ENCODE assay signal across 9 mouse cellular contexts in the genomic region with DNA sequence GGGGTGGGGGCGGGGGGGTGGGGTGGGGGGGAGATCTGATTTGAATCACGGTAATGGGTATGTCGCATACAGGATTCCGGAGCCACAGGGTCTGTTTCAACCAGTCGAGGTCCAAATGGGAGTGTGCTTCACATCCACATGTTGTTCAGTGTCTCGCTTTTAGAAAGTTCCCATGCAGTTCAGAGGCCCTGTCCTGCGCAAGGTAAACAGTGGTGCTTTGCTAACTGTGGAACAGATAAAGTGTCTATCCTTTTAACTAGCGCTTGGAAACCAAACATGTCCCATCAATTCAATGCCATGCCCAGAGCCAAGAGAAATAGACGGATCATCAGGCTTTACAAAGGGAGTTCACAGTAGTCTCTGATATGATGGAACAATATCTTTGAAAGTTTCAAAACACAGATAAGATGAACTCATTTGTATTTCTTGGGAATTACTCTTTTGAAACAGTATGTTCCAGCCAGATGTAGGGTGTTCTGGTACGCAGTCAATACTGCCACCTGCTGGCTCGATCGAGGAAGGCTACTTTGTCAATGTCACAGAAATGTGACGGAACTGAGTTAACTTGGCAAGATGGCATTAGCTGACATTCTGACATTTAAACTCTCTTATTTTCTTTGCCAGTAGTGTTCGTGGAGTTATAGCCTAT.
DNase-seq lines count a peak whose midpoint lies in the region; ATAC-seq and TF ChIP-seq lines count a peak whose summit lies in the region.
"Had no signal": no experiment of that assay in that cellular context is flagged by ENCODE, and none has a peak within 500 bp of the region (broad histone marks: within the 10 kb centered on the region; RNA-seq: fewer than 3 reads in every experiment).

No protein-coding gene starts in this region.

- H3K27ac ChIP-seq in embryonic facial prominence, embryonic 14.5 days (replicated peaks; ENCODE audit: low read depth, low read length) = no peak overlapping the region
- no peak overlapping the region for H3K27ac ChIP-seq in heart, embryonic 13.5 days (replicated peaks)
- H3K27ac ChIP-seq: limb, embryonic 15.5 days had no signal

- no peaks in the 10 kb centered on the region for H3K4me1 ChIP-seq in embryonic facial prominence, embryonic 14.5 days (ENCODE audit: control insufficient read depth, insufficient read depth, low read length)
- no peaks in the 10 kb centered on the region for H3K4me1 ChIP-seq in heart, embryonic 13.5 days
- H3K4me1 ChIP-seq in lung, adult 2 months (ENCODE audit: control insufficient read depth, insufficient read depth, low read length) = no peaks in the 10 kb centered on the region; the same call in 1 of the 2 replicates
- H3K4me1 ChIP-seq: limb, embryonic 15.5 days had no signal

- H3K36me3 ChIP-seq in embryonic facial prominence, embryonic 14.5 days (ENCODE audit: control insufficient read depth, insufficient read depth, low read length) = no peaks in the 10 kb centered on the region
- H3K36me3 ChIP-seq in heart, embryonic 13.5 days = no peaks in the 10 kb centered on the region
- H3K36me3 ChIP-seq: limb, embryonic 15.5 days had no signal

- ATAC-seq in embryonic facial prominence, embryonic 14.5 days (ENCODE audit: low read depth) = peak; percentile 67; the same call in 1 of the 2 replicates
- peak; percentile 31; the same call in 1 of the 2 replicates for ATAC-seq in heart, embryonic 13.5 days (ENCODE audit: extremely low read depth, insufficient number of reproducible peaks, low FRiP score, low TSS enrichment)

- DNase-seq in CD8-positive naive resting alpha-beta T cell, adult 2 months (ENCODE audit: low read depth in 2 of 2, low spot score in 2 of 2) = peak; percentile 6 to 27
- peak; percentile 85 for DNase-seq in adrenal gland, postnatal 14 days
- peak; percentile 71 for DNase-seq in embryonic facial prominence, embryonic 14.5 days (ENCODE audit: low spot score)
- DNase-seq in kidney, postnatal 25 days = peak; percentile 63 to 84
- DNase-seq in lung, adult 2 months = peak; percentile 48
- peak; percentile 82 for DNase-seq in retina, embryonic 14.5 days (ENCODE audit: low spot score)
- peak; percentile 38 to 48 for DNase-seq in thymus, postnatal 36 days

- no peak for TF ChIP-seq POLR2A in lung, adult 2 months (IDR thresholded peaks at IDR 0.05; ENCODE audit: borderline replicate concordance, extremely low read depth, low read depth, low read length)

- TF ChIP-seq CTCF in lung, adult 2 months (IDR thresholded peaks at IDR 0.05; ENCODE audit: insufficient read depth, low read length) = peak; percentile 88

- no peak overlapping the region for H3K4me2 ChIP-seq in embryonic facial prominence, embryonic 14.5 days (ENCODE audit: low read depth, low read length)
- H3K4me2 ChIP-seq in heart, embryonic 13.5 days = no peak overlapping the region
- H3K4me2 ChIP-seq: limb, embryonic 15.5 days had no signal

- no peaks in the 10 kb centered on the region for H3K27me3 ChIP-seq in embryonic facial prominence, embryonic 14.5 days (replicated peaks; ENCODE audit: control insufficient read depth, insufficient read depth, low read length)
- H3K27me3 ChIP-seq in heart, embryonic 13.5 days (replicated peaks) = no peaks in the 10 kb centered on the region

- no peaks in the 10 kb centered on the region for H3K9me3 ChIP-seq in embryonic facial prominence, embryonic 14.5 days (ENCODE audit: control insufficient read depth, low read length)
- peaks cover 5% of the 10 kb centered on the region for H3K9me3 ChIP-seq in heart, embryonic 13.5 days
- H3K9me3 ChIP-seq: limb, embryonic 15.5 days had no signal

- no peak overlapping the region for H3K9ac ChIP-seq in embryonic facial prominence, embryonic 14.5 days (ENCODE audit: low read depth, low read length)
- no peak overlapping the region for H3K9ac ChIP-seq in heart, embryonic 13.5 days
- H3K9ac ChIP-seq: limb, embryonic 15.5 days had no signal

- H3K4me3 ChIP-seq in embryonic facial prominence, embryonic 14.5 days (ENCODE audit: low read depth, low read length) = no peak overlapping the region
- H3K4me3 ChIP-seq in heart, embryonic 13.5 days = no peak overlapping the region
- H3K4me3 ChIP-seq in lung, adult 2 months (replicated peaks; ENCODE audit: extremely low read depth, low read depth, low read length) = no peak overlapping the region
- H3K4me3 ChIP-seq: limb, embryonic 15.5 days had no signal

- 49% methylated on average over 14 of the region's 14 CpGs for WGBS in embryonic facial prominence, embryonic 14.5 days
- 29% methylated on average over 14 of the region's 14 CpGs for WGBS in heart, embryonic 13.5 days
- 32% methylated on average over 14 of the region's 14 CpGs for WGBS in lung, adult 2 months

Comparison
In these comparisons a context has a peak if more than half of its experiments do, and no peak if none do; other contexts are left out.
1. DNase-seq: peak in every context shown above with its lines; median percentile 85 in adrenal gland, postnatal 14 days; 82 in retina, embryonic 14.5 days; 74 in kidney, postnatal 25 days; 71 in embryonic facial prominence, embryonic 14.5 days; 48 in lung, adult 2 months; 43 in thymus, postnatal 36 days; 16 in CD8-positive naive resting alpha-beta T cell, adult 2 months.